In genomic region chr4:43321536-43321935, GRCm38 (mm10) we compare ENCODE assay signal across 27 mouse cellular contexts. TPM values are rescaled to one million over a fixed set of nuclear protein-coding genes. Genes with fewer than 3 reads are reported as not detected.
A peak's percentile ranks its signal among the peaks of the same experiment; 100 is the strongest.
DNase-seq lines count a peak whose midpoint lies in the region; ATAC-seq and TF ChIP-seq lines count a peak whose summit lies in the region.
"Had no signal": no experiment of that assay in that cellular context is flagged by ENCODE, and none has a peak within 500 bp of the region (broad histone marks: within the 10 kb centered on the region; RNA-seq: fewer than 3 reads in every experiment).

No protein-coding gene starts in this region.

- no peak for TF ChIP-seq RAD21 in MEL (IDR thresholded peaks at IDR 0.05; ENCODE audit: low read depth, low read length)

- peak; percentile 74 for DNase-seq in MEL (ENCODE audit: low read depth, low spot score)
- no peak for DNase-seq in left cerebral cortex, adult 9 months (ENCODE audit: low spot score in 2 of 2)
- DNase-seq in left cerebral cortex, postnatal 10 days (ENCODE audit: extremely low spot score in 1 of 2, low spot score in 2 of 2): no peak
- DNase-seq in liver, postnatal 0 days: no peak
- DNase-seq: adrenal gland, adult 8-10 months; adrenal gland, postnatal 14 days; adrenal gland, postnatal 36 days; B cell, adult 2 months; cerebellum, adult 11-12 months; cerebellum, adult 2 months; cerebellum, adult 9-10 months; cerebellum, postnatal 10 days; cerebellum, postnatal 25 days; embryo, embryonic 11 days had no signal

- intact Hi-C loops in left cerebral cortex, postnatal 10 days (cut with DNase I): no loop called here

- no peak overlapping the region for H3K9ac ChIP-seq in MEL (ENCODE audit: control insufficient read depth, low read depth, low read length, poor library complexity, severe bottlenecking)
- no peak overlapping the region for H3K9ac ChIP-seq in liver, postnatal 0 days (replicated peaks)
- H3K9ac ChIP-seq: embryonic facial prominence, embryonic 13.5 days; embryonic facial prominence, embryonic 15.5 days; forebrain, embryonic 12.5 days had no signal

- H3K27me3 ChIP-seq in MEL (ENCODE audit: control insufficient read depth in 1 of 2, insufficient read depth in 2 of 2, low read length in 2 of 2): no peaks in the 10 kb centered on the region
- H3K27me3 ChIP-seq in liver, postnatal 0 days (ENCODE audit: insufficient read depth, low read length): no peaks in the 10 kb centered on the region
- H3K27me3 ChIP-seq: CH12.LX; embryonic facial prominence, embryonic 13.5 days; embryonic facial prominence, embryonic 15.5 days; forebrain, embryonic 12.5 days; Patski had no signal

- peak; percentile 72 for ATAC-seq in common myeloid progenitor, adult 5-6 weeks (replicated peaks; ENCODE audit: low read depth, poor library complexity, severe bottlenecking)
- ATAC-seq in liver, postnatal 0 days: no peak
- ATAC-seq: activated CD4-positive, CD25-positive, alpha-beta regulatory T cell, adult 4 months; CD4-positive, CD25-positive, alpha-beta regulatory T cell, adult 4 months; forebrain, embryonic 14.5 days; forebrain, embryonic 16.5 days; Patski had no signal

- H3K79me2 ChIP-seq in MEL (ENCODE audit: control insufficient read depth, insufficient read depth, low read length, poor library complexity): no peaks in the 10 kb centered on the region

- TF ChIP-seq CTCF in MEL (IDR thresholded peaks at IDR 0.05 in 2 of 3, conservative IDR thresholded peaks at IDR 0.05 in 1 of 3; ENCODE audit: control insufficient read depth in 1 of 3, insufficient read depth in 1 of 3, low read depth in 2 of 3, low read length in 3 of 3, poor library complexity in 1 of 3, severe bottlenecking in 1 of 3): no peak
- no peak for TF ChIP-seq CTCF in liver, postnatal 0 days (IDR thresholded peaks at IDR 0.05; ENCODE audit: low read depth)

- H3K4me1 ChIP-seq in MEL (ENCODE audit: control insufficient read depth in 1 of 2, insufficient read depth in 2 of 2, low read length in 2 of 2): peaks cover 5 to 21% of the 10 kb centered on the region in 2 experiments
- H3K4me1 ChIP-seq in liver, postnatal 0 days (ENCODE audit: insufficient read depth): no peaks in the 10 kb centered on the region
- H3K4me1 ChIP-seq: embryonic facial prominence, embryonic 13.5 days; embryonic facial prominence, embryonic 15.5 days; forebrain, embryonic 10.5 days; forebrain, embryonic 12.5 days had no signal

- H3K4me3 ChIP-seq in MEL (ENCODE audit: control insufficient read depth in 1 of 2, insufficient read depth in 1 of 2, low read depth in 2 of 2, low read length in 2 of 2): no peak overlapping the region
- no peak overlapping the region for H3K4me3 ChIP-seq in liver, postnatal 0 days (ENCODE audit: low read depth, low read length)
- H3K4me3 ChIP-seq: embryonic facial prominence, embryonic 13.5 days; embryonic facial prominence, embryonic 15.5 days; erythroblast, embryonic 14.5 days; forebrain, embryonic 10.5 days; forebrain, embryonic 12.5 days had no signal

- WGBS in liver, postnatal 0 days (ENCODE audit: insufficient replicate concordance): 53% methylated on average over 4 of the region's 4 CpGs

- peak overlapping the region; percentile 73 for H3K27ac ChIP-seq in MEL (ENCODE audit: control insufficient read depth, low read depth, low read length)
- H3K27ac ChIP-seq in liver, postnatal 0 days (ENCODE audit: low read depth): no peak overlapping the region
- H3K27ac ChIP-seq: embryonic facial prominence, embryonic 13.5 days; embryonic facial prominence, embryonic 15.5 days; forebrain, embryonic 10.5 days; forebrain, embryonic 12.5 days had no signal

- no peaks in the 10 kb centered on the region for H3K9me3 ChIP-seq in MEL (replicated peaks; ENCODE audit: insufficient read depth, low read length)
- no peaks in the 10 kb centered on the region for H3K9me3 ChIP-seq in liver, postnatal 0 days (ENCODE audit: low read length)
- H3K9me3 ChIP-seq: embryonic facial prominence, embryonic 13.5 days; embryonic facial prominence, embryonic 15.5 days; forebrain, embryonic 10.5 days; forebrain, embryonic 12.5 days; G1E had no signal

- no peak for TF ChIP-seq POLR2A in MEL (IDR thresholded peaks at IDR 0.05; ENCODE audit: control insufficient read depth in 1 of 2, insufficient read depth in 1 of 2, low read depth in 1 of 2, low read length in 2 of 2, poor library complexity in 1 of 2)

- H3K4me2 ChIP-seq in liver, postnatal 0 days (ENCODE audit: low read depth, low read length): no peak overlapping the region
- H3K4me2 ChIP-seq: embryonic facial prominence, embryonic 13.5 days; embryonic facial prominence, embryonic 15.5 days; forebrain, embryonic 12.5 days had no signal

- peak; percentile 94 to 96 for TF ChIP-seq EP300 in MEL (IDR thresholded peaks at IDR 0.05; ENCODE audit: low read depth in 1 of 2, low read length in 2 of 2)
- no peak for TF ChIP-seq EP300 in liver, postnatal 0 days (IDR thresholded peaks at IDR 0.05; ENCODE audit: low read depth)

- peaks cover 0 to 6% of the 10 kb centered on the region in 2 experiments; a peak in 2 of 4 replicates for H3K36me3 ChIP-seq in MEL (ENCODE audit: control insufficient read depth in 1 of 2, insufficient read depth in 2 of 2, low read length in 2 of 2)
- no peaks in the 10 kb centered on the region for H3K36me3 ChIP-seq in liver, postnatal 0 days (replicated peaks; ENCODE audit: insufficient read depth, low read length)
- H3K36me3 ChIP-seq: embryonic facial prominence, embryonic 13.5 days; embryonic facial prominence, embryonic 15.5 days; forebrain, embryonic 10.5 days; forebrain, embryonic 12.5 days; G1E had no signal

TF ChIP-seq in MEL, 35 proteins besides CTCF, POLR2A, EP300 and RAD21:
- TF ChIP-seq MAFK (IDR thresholded peaks at IDR 0.05; ENCODE audit: borderline replicate concordance, low read depth, low read length) (no peak), UBTF (IDR thresholded peaks at IDR 0.05; ENCODE audit: borderline replicate concordance, insufficient read depth, low read depth, low read length) (no peak), TCF12 (IDR thresholded peaks at IDR 0.05; ENCODE audit: low read depth, low read length) (peak; percentile 86), SMC3 (IDR thresholded peaks at IDR 0.05; ENCODE audit: low read depth, low read length) (no peak), ELF1 (IDR thresholded peaks at IDR 0.05; ENCODE audit: low read depth, low read length) (no peak), POLR2AphosphoS2 (IDR thresholded peaks at IDR 0.05; ENCODE audit: low read length) (no peak), KAT2A (conservative IDR thresholded peaks at IDR 0.05; ENCODE audit: low read depth, low read length) (no peak), CHD2 (IDR thresholded peaks at IDR 0.05; ENCODE audit: low read length) (no peak), ZC3H11A (IDR thresholded peaks at IDR 0.05; ENCODE audit: low read depth, low read length) (no peak), MEF2A (IDR thresholded peaks at IDR 0.05; ENCODE audit: extremely low read depth, insufficient replicate concordance, low read depth, low read length, poor library complexity, severe bottlenecking) (no peak), ETS1 (IDR thresholded peaks at IDR 0.05; ENCODE audit: low read depth, low read length) (peak; percentile 52; the same call in 1 of the 2 replicates), USF1 (IDR thresholded peaks at IDR 0.05; ENCODE audit: low read depth, low read length) (no peak), GABPA (IDR thresholded peaks at IDR 0.05; ENCODE audit: low read depth, low read length) (no peak), TBP (IDR thresholded peaks at IDR 0.05; ENCODE audit: low read depth, low read length) (no peak), HCFC1 (IDR thresholded peaks at IDR 0.05; ENCODE audit: low read depth, low read length) (no peak), TAL1 (IDR thresholded peaks at IDR 0.05; ENCODE audit: low read length) (peak; percentile 49), MXI1 (IDR thresholded peaks at IDR 0.05; ENCODE audit: low read depth, low read length) (no peak), USF2 (IDR thresholded peaks at IDR 0.05; ENCODE audit: borderline replicate concordance in 1 of 2, insufficient read depth in 1 of 2, low read depth in 1 of 2, low read length in 2 of 2) (no peak), RCOR1 (IDR thresholded peaks at IDR 0.05; ENCODE audit: low read depth, low read length) (no peak), MYC (IDR thresholded peaks at IDR 0.05; ENCODE audit: low read depth, low read length) (no peak), JUND (IDR thresholded peaks at IDR 0.05; ENCODE audit: low read depth, low read length) (no peak), POLR2AphosphoS5 (IDR thresholded peaks at IDR 0.05; ENCODE audit: borderline replicate concordance, low read depth, low read length) (no peak), BHLHE40 (IDR thresholded peaks at IDR 0.05; ENCODE audit: borderline replicate concordance, low read depth, low read length) (peak; percentile 82), ZMIZ1 (IDR thresholded peaks at IDR 0.05; ENCODE audit: low read depth, low read length) (no peak), NELFE (IDR thresholded peaks at IDR 0.05; ENCODE audit: low read depth, low read length) (no peak), SIN3A (IDR thresholded peaks at IDR 0.05; ENCODE audit: low read length) (no peak; the same call in 1 of the 2 replicates), MAX (IDR thresholded peaks at IDR 0.05; ENCODE audit: low read length) (no peak), GATA1 (IDR thresholded peaks at IDR 0.05; ENCODE audit: low read depth, low read length) (peak; percentile 90), CHD1 (IDR thresholded peaks at IDR 0.05; ENCODE audit: low read depth, low read length) (no peak), ZKSCAN1 (IDR thresholded peaks at IDR 0.05; ENCODE audit: low read depth, low read length) (no peak), E2F4 (IDR thresholded peaks at IDR 0.05; ENCODE audit: borderline replicate concordance, low read depth, low read length) (no peak), MYB (IDR thresholded peaks at IDR 0.05; ENCODE audit: low read depth, low read length) (no peak), ZNF384 (IDR thresholded peaks at IDR 0.05; ENCODE audit: low read depth, low read length) (peak; percentile 65), NRF1 (IDR thresholded peaks at IDR 0.05; ENCODE audit: insufficient read depth, low read depth, low read length, poor library complexity, severe bottlenecking) (no peak), MAZ (IDR thresholded peaks at IDR 0.05; ENCODE audit: low read depth, low read length) (no peak)

RNA-seq across cellular contexts. Expression of gene Atp8b5, which starts 54.6 kb away (rescaled TPM):
- total RNA-seq in MEL (2012; rRNA removed): 3.8 and 5.0 TPM in 2 replicates
- 1 to 10 TPM in 1 of 2 experiments, not detected in 1; 4.9 TPM for polyA plus RNA-seq in MEL (2012; ENCODE audit: insufficient read depth in 1 of 2, insufficient read length in 2 of 2, low read depth in 1 of 2, low replicate concordance in 2 of 2, missing spikeins in 1 of 2)
- total RNA-seq in common myeloid progenitor, adult 5-6 weeks (2017): 0.82 and 1.2 TPM in 2 replicates
- under 1 TPM; 0.15 to 0.34 TPM for total RNA-seq in left cerebral cortex, postnatal 10 days (2021)
- 0.02 and 0.13 TPM in 2 replicates for polyA plus RNA-seq in liver, postnatal 0 days (2015; fragmentation: Nextera tagmentation; extraction: Ambion mirVana)
- polyA plus RNA-seq: CD4-positive, CD25-positive, alpha-beta regulatory T cell, adult 4 months; erythroblast, embryonic 14.5 days had no signal
